Mouse (Mus musculus) testis, postnatal 14 days (tissue): ENCODE data around the gene Nppc.
A peak's percentile ranks its signal among the peaks of the same experiment; 100 is the strongest.

Source experiments
- DNase-seq: peaks from one replicate; pipeline ENCODE4 v3.0.0; 2021; ENCODE audit warnings: low spot score

Nppc gene

GRCm38 (mm10) chr1:86650272-86650671 lies 20.1 kb downstream of the Nppc start:
- DNase-seq, result peak; percentile 44

GRCm38 (mm10) chr1:86647517-86647916 lies 22.9 kb downstream of the Nppc start:
- DNase-seq, result no peak

- DNase-seq, result no peak
Observed at GRCm38 (mm10) chr1:86643101-86643809, 27.1 kb downstream of the Nppc start.

DNA sequence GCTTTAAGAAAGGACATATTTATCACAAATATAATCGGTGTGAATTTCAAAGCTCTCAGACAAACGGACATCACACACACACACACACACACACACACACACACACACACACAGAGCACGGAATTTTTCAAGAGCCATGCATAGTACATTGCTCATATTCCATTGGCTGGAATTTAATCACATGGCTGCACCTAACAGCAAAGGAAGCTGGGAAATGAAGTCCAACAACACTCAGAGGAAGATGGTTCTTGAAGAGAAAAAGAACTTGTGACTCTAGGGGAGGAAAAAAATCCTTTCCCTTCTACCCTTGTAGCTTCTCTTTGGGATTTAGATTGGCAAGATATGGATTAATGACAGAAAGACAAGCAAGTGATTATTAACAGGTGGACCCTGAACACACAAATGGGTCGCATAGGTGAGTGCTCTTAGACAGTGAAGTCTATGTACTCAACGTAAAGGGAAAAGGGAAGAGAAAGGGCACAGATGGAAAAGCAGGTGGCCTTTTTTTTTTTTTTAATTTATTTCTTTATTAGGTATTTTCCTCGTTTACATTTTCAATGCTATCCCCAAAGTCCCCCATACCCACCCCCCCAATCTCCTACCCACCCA lies 35.5 kb downstream of the Nppc start:
- DNase-seq, result no peak

DNA sequence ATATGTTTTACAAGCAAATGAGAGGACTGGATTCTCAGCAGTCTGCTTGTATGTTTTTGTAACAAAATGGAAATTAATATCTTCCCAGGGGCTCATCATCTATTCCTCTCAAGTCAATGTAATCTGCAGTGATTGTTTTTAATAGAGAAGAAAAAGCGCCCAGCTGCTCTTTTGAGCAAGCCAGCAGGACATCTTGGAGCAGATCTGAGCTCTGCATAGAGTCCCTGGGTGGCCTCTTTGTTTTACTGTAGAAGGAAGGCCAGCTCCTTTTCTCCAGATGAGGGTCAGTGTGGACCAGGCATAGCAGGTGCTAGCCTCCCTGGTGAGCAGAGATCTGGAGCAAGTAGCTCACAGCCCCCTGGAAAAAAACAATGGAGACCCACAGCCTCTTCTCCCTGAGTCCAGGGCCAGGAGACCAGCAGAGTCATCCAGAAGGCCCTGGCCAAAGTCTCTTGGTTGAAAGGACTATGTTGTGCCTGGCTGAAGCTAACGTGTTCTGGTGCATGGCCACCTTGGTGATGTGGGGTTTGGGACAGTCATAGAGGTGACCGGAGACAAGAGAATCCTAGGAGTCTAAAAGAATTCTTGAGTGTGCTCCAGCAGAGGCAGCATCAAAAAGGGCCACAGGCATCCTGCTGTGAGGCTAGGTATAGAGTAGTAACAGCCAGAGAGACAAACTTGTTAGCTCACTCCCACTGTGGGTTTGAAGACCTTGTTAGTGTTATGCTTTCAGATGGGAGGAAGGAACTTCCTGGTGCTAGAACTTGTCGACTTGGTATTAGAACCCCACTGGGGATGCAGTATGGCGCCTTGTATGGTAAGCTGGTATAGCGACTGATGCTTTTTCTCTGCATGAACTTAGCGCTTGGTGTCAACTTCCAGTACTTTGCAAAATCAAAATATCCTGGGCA lies 36.3 kb downstream of the Nppc start:
- no peak for DNase-seq

DNA sequence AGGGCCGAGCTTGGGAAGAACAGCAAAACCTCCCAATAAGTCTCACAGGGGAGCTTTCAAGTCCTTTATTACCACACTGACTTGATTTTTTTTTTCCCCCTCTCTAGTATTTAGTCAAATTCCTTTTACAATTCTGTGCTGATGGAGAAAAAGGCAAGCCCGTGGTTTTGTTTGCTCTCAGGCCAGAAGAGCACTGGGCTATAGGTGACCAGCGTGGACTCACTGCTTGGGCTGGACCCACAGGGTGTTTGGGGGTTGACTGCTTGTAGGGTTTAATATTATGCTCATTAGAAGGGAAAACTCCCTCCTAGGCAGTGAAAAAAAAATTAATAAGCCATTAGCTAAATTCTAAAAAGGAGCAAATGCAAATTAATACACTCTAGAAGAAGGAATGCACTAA lies 36.9 kb downstream of the Nppc start:
- no peak for DNase-seq

DNA sequence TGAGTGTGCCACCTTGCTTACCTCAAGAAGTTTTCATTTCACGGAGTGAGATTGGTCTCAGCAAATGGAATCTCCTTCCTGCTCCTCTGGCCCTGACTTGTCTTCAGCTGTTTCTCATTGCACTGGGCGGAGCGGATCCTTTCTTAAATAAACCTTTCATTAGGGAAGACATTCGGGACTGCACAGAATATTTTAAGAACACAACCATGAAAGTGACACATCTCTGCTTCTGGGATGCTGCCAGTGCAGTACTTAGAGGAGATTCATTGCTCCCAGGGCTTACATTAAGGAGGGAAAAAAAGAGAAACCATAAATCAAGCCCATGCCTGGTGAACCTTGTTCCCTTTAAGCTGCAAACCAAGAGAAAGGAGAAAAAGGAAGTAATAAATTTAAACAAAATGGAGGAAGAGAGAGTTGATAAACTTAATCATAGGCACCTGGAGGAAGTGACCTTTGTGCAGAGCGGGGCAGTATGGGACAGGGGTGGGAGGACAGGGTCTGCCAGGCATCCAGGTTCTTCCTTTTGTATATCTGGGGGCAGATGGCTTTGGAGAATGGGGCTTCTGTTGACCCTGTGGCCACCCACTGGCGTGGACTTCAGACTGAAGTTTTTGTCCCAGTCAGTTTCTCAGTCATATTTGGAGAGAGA lies 37.5 kb downstream of the Nppc start:
- DNase-seq, result no peak

GRCm38 (mm10) chr1:86630527-86630926 lies 39.8 kb downstream of the Nppc start:
- DNase-seq, result no peak

DNA sequence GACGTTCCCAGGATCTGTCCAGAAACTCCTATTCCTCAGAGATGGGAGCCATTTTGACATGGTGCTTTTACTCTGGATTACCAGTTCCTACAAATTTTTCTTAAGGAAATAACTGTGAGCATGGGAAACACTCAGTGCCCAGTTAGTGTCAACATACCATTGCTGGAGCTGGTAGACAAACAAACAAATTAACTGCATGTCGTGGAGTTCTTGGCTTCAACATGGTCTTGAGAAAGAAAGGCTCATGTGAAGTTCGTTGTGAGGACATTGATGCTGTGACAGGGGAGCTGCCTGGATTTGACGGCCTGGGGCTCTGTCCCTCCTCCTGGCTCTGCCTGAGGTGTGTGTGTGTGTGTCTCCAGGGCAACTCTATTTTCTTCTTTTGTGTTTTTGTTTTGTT lies 40.4 kb downstream of the Nppc start:
- no peak for DNase-seq

GRCm38 (mm10) chr1:86628270-86628669 lies 42.1 kb downstream of the Nppc start:
- no peak for DNase-seq

GRCm38 (mm10) chr1:86623001-86624000 lies 47.1 kb downstream of the Nppc start:
- DNase-seq, result no peak

GRCm38 (mm10) chr1:86622296-86622695 lies 48.1 kb downstream of the Nppc start:
- no peak for DNase-seq

- DNase-seq, result peak; percentile 21
Observed at GRCm38 (mm10) chr1:86618454-86619125, 51.8 kb downstream of the Nppc start.
